Mouse (Mus musculus) erythroid progenitor cell, adult 5-6 weeks (primary cell): Measurements from ENCODE around the gene Rrn3. TPM values are rescaled to one million over a fixed set of nuclear protein-coding genes. Genes with fewer than 3 reads are reported as not detected.

Experiments
- ATAC-seq: replicated peaks from 2 replicates; pipeline ENCODE4 v1.8.0; 2016; ENCODE audit warnings: moderate number of reproducible peaks, mild to moderate bottlenecking, moderate TSS enrichment, inconsistent platforms; ENCODE audit not compliant: poor library complexity, low FRiP score, severe bottlenecking
- total RNA-seq, 2 experiments: library from RNA; stranded (forward) in 1 of 2; stranded (reverse) in 1 of 2; fragments of 150-400 nt in 1 of 2; fragments of 186-747, 209-891 nt in 1 of 2; gene quantifications; 2 replicates each; pipeline versions ENCODE4 v1.2.3 to v1.2.4; 2015 to 2017; ENCODE audit warnings: low replicate concordance in 2 of 2

The Rrn3 gene
- total RNA-seq, 2 experiments from 2014 or later: 8.4 to 10.0 TPM

DNA sequence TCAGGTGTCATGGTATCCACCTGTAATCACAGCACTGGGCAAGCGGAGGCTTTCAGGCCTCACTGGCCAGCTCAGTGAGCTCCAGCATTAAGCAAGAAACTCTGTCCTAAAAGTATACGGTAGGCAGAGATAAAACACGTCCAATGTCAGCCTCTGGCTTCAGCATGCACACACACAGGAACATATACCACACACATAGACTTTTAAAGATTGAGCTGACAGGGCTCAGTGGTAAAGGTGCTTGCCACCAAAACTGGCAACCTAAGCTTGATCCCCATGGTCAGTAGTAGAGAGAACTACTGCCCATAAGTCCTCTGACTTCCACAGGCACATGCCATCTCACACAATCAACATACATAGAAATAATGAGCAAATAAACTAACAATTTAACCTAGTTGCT is 60.4 kb downstream of the Rrn3 start:
- no peak for ATAC-seq

DNA sequence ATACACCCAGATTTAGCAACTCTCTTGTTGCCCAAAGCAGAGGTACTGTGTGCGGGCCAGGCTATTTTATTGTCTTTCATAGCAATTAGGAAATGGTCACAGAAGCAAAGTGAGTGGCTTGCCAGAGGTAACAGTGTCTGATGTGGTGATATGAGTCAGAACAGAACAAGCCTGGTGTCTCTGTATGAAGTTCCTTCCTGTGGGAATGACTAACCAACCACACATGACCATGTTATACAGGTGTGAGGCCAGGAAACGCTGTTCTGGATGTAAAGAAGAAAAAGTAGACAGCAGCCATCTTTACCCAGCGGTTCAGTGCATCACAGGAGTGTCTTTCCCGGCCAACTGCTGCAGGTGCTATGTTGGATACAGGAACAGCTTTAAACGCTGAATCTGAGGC is 64.5 kb downstream of the Rrn3 start:
- ATAC-seq: no peak

DNA sequence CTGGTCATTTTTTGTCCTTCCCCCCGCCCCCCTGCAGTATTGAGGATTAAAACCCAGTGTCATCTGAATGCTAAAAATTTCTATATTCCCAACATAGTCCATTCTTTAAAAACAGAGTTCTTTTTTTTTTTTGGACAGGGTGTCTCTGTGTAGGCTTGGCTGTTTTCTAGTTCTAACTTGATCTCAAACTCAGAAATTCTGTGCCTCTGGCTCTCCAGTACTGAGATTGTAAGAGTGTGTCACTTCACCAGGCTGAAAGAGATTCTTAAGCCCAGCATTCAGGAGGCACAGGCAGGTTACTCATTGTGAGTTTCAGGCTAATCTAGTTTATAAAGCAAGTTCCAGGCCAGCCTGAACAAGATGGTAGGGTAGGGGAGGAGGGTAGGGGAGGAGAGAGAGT is 66.2 kb downstream of the Rrn3 start:
- ATAC-seq: no peak

DNA sequence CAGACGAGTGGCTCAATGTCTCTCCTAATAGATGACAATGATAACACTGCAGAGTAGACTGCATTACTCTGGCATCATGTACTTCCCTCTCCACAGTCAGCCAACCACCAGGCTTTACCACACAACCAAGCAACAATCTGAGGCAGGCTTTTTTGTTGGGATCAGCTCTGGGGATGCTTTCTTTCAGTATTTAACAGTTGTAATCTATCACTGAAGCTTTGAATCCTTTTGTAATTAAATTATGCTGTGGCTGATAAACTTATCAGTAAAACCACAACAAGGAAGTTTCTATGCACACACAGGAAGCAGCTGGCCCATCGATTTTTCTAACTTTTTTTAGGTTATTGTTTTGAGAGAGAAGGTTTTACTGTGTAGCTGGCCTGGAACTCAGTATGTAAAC is 67.8 kb downstream of the Rrn3 start:
- ATAC-seq: no peak

DNA sequence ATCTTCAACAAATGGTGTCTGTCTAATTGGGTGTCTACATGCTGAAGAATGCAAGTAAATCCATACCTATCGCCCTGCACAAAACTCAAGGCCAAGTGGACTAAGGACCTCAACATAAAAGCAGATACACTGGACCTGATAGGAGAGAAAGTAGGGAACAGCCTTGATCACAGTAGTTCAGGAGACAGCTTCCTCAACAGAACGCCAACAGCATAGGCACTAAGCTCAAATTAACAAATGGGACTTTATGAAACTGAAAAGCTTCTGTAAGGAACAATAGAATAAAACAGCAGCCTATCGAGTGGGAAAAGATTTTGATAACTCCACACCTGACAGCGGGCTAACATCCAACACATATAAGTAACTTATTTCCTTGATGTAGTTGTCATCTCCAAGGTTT is 70.9 kb downstream of the Rrn3 start:
- no peak for ATAC-seq

DNA sequence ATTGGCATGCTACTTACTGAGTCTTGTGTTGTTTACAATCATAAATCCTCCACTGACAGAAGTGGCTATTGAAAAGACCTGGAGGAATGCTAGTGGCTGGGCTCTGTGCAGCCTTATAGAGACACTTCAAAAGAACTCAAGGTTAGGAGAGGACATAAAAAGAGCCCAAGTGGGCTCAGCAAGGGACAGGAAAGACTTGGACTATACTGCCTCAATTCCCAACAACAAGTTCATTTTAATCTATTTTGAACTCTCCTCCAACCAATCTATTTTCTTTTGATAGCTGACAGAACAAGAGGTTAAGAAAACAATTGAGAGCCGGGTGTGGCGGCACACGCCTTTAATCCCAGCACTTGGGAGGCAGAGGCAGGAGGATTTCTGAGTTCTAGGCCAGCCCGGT is 73.4 kb downstream of the Rrn3 start:
- ATAC-seq: no peak

Other genes starting within 250 kb of the Rrn3 start
- gene Parn, start 112.5 kb upstream of the Rrn3 start, total RNA-seq (2015; ENCODE audit: low replicate concordance): 4.2 and 5.4 TPM in 2 replicates
- gene Parn, start 112.5 kb upstream of the Rrn3 start, total RNA-seq (2017; ENCODE audit: low replicate concordance): 7.7 and 7.9 TPM in 2 replicates
- gene Bfar, start 108.8 kb upstream of the Rrn3 start, total RNA-seq (2015; ENCODE audit: low replicate concordance): 5.0 and 7.1 TPM in 2 replicates
- 8.9 and 18.2 TPM in 2 replicates for gene Bfar, start 108.8 kb upstream of the Rrn3 start, total RNA-seq (2017; ENCODE audit: low replicate concordance)
- gene 3110001I22Rik, start 108.8 kb upstream of the Rrn3 start, total RNA-seq (2015; ENCODE audit: low replicate concordance): 3.6 and 4.2 TPM in 2 replicates
- 5.7 and 10.8 TPM in 2 replicates for gene 3110001I22Rik, start 108.8 kb upstream of the Rrn3 start, total RNA-seq (2017; ENCODE audit: low replicate concordance)
- gene Pla2g10, start 49.7 kb upstream of the Rrn3 start, total RNA-seq (2015; ENCODE audit: low replicate concordance): not detected in 2 replicates
- not detected in 2 replicates for gene Pla2g10, start 49.7 kb upstream of the Rrn3 start, total RNA-seq (2017; ENCODE audit: low replicate concordance)
- gene Ntan1, start 38.1 kb downstream of the Rrn3 start, total RNA-seq (2015; ENCODE audit: low replicate concordance): 22.0 and 25.6 TPM in 2 replicates
- 6.3 and 24.6 TPM in 2 replicates for gene Ntan1, start 38.1 kb downstream of the Rrn3 start, total RNA-seq (2017; ENCODE audit: low replicate concordance)
- gene Pdxdc1, start 122.4 kb downstream of the Rrn3 start, total RNA-seq (2015; ENCODE audit: low replicate concordance): 21.6 and 41.1 TPM in 2 replicates
- 26.1 and 33.0 TPM in 2 replicates for gene Pdxdc1, start 122.4 kb downstream of the Rrn3 start, total RNA-seq (2017; ENCODE audit: low replicate concordance)
- not detected in 2 replicates for gene Mpv17l, start 122.5 kb downstream of the Rrn3 start, total RNA-seq (2015; ENCODE audit: low replicate concordance)
- gene Mpv17l, start 122.5 kb downstream of the Rrn3 start, total RNA-seq (2017; ENCODE audit: low replicate concordance): 1.2 TPM in 1 of 2 replicates, not detected in the other
- not detected in 2 replicates for gene 2900011O08Rik, start 205.9 kb downstream of the Rrn3 start, total RNA-seq (2015; ENCODE audit: low replicate concordance)
- not detected in 2 replicates for gene 2900011O08Rik, start 205.9 kb downstream of the Rrn3 start, total RNA-seq (2017; ENCODE audit: low replicate concordance)
- gene Ifitm7, start 206.2 kb downstream of the Rrn3 start, total RNA-seq (2015; ENCODE audit: low replicate concordance): not detected in 2 replicates
- gene Ifitm7, start 206.2 kb downstream of the Rrn3 start, total RNA-seq (2017; ENCODE audit: low replicate concordance): not detected in 2 replicates